Mouse (Mus musculus): ENCODE results near the gene Pih1d2. TPM values are rescaled to one million over a fixed set of nuclear protein-coding genes. Genes with fewer than 3 reads are reported as not detected.
"Not testable (repeated sequence)": the region's sequence is repeated elsewhere in the genome, so short reads cannot be mapped to it uniquely, and the experiment has no call there.

Pih1d2 gene
- total RNA-seq, 2 experiments from 2014 or later: 3.3 to 4.2 TPM

GRCm38 (mm10) chr9:50612115-50612514 is 5.0 kb upstream of the Pih1d2 start:
- peak in 1 of 2 experiments; percentile 76 for DNase-seq (ENCODE audit: low spot score in 2 of 2)
- intact Hi-C loops (cut with DNase I): no loop called here

DNA sequence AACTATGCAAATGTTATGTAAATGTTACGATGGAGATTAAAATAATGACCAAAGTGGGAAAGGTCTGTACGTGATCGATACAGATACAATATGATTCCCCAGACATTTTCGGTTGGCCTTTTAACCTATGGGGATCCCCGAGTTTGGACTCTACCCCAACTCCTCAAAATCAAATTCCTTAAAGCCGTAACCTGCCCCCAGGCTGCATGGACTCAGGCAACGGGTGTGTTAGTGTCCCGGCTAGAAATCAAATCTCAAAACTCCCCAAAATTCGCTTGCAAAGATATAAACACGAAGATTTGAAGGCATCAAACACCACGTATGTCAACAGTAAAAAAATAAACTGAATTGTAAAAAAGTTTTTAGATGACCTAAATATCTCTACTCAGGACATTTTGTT is 960 bp upstream of the Pih1d2 start:
- intact Hi-C loops (cut with DNase I): no loop called here

GRCm38 (mm10) chr9:50617794-50618330 is 741 bp downstream of the Pih1d2 start:
- DNase-seq (ENCODE audit: low spot score in 2 of 2): no peak
- intact Hi-C loops (cut with DNase I): no loop called here

More for the DNA sequence above, 960 bp upstream of the Pih1d2 start:
- DNase-seq (ENCODE audit: low spot score in 2 of 2): no peak

- DNase-seq (ENCODE audit: low spot score in 2 of 2); intact Hi-C loops (cut with DNase I): not testable (repeated sequence)
These were observed 13.8 kb downstream of the Pih1d2 start for GRCm38 (mm10) chr9:50630903-50631302.

DNA sequence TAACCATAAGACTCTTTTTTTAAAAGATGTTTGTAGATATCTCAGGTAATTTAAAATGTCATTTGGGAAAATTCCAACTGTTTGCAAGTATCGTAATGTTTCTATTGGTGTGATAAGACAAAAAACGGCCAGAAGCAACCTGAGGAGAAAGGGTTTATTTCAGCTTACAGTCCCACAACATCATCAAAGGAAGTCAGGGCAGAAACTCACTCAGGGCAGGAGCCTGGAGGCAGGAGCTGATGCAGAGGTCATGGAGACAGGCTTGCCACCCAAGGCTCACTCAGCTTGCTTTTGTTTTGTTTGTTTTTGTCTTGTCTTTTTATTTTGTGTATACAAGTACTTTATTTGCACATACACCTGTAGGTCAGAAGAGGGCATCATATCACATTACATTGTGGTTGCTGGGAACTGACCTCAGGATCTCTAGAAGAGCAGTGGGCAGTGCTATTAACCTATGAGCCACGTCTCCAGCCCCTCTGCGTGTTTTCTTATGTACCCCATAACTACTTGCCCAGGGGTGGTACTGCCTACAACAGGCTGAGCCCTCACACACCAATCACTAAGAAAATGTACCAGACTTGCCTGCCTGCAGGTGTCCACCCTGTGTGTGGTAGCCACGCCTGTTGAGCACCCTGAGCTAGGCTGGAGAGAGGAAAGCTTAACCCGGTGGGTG is 15.0 kb downstream of the Pih1d2 start:
- intact Hi-C loops (cut with DNase I): loop anchor here (1.0 kb wide), 1 partner anchor 8 kb away; no protein-coding TSS in a partner anchor
- DNase-seq (ENCODE audit: low spot score in 2 of 2): no peak

DNA sequence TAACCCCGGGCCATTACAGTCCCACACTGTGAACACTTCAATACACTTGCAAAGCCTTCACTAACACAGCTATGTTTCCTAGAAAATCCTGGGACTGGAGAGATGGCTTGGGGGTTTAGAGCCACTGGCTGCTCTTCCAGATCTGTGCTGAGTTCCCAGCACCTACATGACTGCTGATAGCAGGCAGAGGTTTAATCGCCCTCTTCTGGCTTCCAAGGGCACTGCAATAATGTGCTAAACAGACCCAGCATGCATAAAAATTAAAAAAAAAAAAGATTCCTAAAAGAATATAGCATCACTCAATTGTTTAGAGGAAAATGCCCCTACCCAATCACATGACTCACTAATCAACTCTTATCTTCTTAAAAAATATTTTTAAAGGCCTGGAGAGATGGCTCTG is 15.9 kb downstream of the Pih1d2 start:
- intact Hi-C loops (cut with DNase I): no loop called here
- DNase-seq (ENCODE audit: low spot score in 2 of 2): no peak

DNA sequence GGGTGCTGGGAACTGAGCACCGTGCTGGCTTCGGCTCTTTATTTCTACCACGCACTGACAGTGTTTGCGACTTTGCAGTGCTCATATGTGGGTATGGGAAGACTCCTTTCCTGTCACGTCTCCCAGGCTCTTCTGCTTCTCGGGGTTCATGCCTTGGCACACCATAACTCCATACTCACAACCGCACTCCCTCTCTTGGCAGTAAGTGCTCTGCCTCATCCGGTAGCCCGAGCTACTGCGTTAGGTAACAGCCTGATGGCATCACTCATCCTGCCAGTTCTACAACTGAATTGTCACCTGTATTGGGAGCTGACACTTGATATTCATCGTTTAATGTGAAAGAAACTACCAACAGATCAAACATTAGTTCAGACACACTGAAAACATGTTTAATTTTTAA is 17.1 kb downstream of the Pih1d2 start:
- intact Hi-C loops (cut with DNase I): no loop called here
- no peak for DNase-seq (ENCODE audit: low spot score in 2 of 2)

DNA sequence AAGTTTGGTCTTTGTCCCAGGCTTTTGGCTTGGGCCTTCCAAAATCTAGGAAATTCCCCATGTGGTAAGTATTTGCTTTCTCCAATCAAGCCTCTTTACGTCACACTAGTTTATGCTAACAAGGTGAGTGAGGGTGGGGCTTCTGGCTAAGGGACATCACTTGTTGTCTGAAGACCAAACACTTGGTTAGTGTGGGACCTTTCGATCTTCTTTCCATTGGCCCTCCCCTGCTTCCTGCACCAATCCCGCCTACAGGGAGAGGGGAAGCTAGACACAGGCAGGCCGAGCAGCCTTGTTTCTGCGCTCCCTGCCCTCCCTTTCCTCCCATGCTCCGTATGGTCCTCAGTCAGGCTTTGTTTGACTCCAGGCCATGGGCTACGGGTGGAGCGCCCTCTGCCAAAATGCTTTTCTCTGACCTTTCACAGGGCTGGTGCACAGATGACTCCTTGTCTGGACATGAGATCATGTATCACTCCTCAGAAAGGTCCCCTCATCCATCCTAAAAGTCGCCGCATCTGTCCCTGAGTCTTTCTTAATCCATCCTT is 29.8 kb downstream of the Pih1d2 start:
- no peak for DNase-seq (ENCODE audit: low spot score in 2 of 2)
- intact Hi-C loops (cut with DNase I): no loop called here

GRCm38 (mm10) chr9:50650503-50650902 is 33.4 kb downstream of the Pih1d2 start:
- intact Hi-C loops (cut with DNase I): no loop called here
- DNase-seq (ENCODE audit: low spot score in 2 of 2): no peak

DNA sequence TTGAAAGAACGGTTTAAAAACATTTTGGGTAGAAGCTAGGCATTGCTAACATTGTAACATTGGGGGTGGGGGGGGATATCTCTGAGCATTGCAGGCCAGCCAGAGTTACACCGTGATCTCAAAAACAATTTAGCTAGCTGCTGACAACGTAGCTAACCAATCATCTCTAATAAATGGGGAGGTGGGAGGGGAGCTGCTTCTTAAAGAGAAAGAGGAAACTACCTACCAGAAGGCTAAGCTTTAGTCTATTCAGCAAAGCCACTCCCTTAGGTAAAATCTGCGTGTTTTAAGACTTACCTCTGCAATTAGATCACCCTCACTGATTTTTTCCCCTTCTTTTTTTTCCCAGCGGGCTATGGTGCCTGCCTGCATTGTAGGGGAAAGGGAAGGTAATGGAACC is 41.3 kb downstream of the Pih1d2 start:
- no peak for DNase-seq (ENCODE audit: low spot score in 2 of 2)
- intact Hi-C loops (cut with DNase I): loop anchor here (2.0 to 5.0 kb wide), 2 partner anchors 76 to 109 kb away; partner anchors contain the start of gene Fdxacb1

DNA sequence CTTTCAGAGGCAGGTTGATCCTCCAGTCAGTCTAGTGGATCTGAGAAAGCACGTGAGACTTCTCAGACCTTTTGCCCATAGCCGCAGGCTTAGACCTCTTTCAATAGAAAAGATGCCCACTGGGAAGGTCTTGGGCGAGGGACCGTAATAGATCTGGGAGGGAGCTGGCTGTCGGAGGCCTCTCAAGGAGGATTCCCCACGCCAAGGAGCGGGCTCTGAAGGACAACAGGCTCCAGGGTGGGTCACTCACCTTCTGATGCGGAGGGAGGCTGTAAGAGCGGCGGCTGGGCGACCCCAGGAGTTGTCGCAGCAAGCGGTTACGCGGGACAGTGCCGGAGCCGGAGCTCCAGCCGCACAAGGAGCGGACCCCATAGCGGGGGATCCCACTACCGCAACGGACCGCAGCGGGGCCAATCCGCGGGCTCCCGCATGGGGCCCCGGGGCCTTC is 41.8 kb downstream of the Pih1d2 start:
- DNase-seq (ENCODE audit: low spot score in 2 of 2): no peak
- intact Hi-C loops (cut with DNase I): loop anchor here (2.0 to 5.0 kb wide), 2 partner anchors 76 to 108 kb away; partner anchors contain the start of gene Fdxacb1

DNA sequence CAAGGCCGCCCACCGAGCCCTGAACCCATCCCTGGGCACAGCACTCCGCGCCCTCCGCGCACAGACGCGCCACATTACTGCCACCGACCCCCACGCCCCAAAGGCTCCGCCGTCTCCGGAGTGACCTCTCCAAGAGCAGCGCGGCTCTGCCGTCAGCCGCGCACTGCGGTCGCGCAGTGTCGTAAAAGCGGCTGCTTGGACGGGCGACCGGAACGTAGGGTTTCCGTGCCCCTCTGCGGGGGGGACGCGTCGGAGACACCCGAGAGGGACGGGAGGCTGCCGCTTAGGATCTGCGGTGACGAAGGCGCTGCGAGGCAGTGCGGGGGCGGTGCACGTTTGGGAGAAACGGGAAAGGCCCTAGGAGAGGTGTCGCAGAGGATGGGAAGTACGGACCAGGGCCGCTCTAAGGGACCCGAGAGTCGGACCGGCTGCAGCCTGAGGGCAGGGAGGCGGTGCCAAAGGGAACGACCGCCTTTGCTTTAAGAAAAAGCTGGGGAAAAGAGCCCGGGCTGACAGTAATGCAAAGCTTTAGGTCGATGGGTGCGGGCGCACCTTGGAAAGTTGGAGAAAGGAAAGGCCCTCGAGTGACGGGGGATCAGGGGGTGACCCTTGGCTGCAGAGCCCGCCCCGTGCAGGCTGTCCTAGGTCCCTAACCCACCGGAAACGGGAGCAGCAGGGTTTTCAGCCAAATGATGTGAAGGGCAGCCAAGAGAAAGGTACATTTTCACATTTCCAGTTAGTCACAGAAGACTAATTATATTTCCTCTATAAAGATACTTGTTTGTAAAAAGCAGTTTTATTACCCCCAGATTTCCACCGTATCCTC is 42.5 kb downstream of the Pih1d2 start, which contains the start of gene Dlat:
Gene Dlat (minus strand): TSS at position 389 of the 826 bp plus-strand sequence.
- DNase-seq (ENCODE audit: low spot score in 2 of 2): peak; percentile 92 to 93
- intact Hi-C loops (cut with DNase I): loop anchor here (2.0 to 5.0 kb wide), 2 partner anchors 75 to 108 kb away; partner anchors contain the start of gene Fdxacb1

- intact Hi-C loops (cut with DNase I): no loop called here
- peak in 1 of 2 experiments; percentile 6 for DNase-seq (ENCODE audit: low spot score in 2 of 2)
These were observed 43.3 kb downstream of the Pih1d2 start for GRCm38 (mm10) chr9:50660431-50660830.

DNA sequence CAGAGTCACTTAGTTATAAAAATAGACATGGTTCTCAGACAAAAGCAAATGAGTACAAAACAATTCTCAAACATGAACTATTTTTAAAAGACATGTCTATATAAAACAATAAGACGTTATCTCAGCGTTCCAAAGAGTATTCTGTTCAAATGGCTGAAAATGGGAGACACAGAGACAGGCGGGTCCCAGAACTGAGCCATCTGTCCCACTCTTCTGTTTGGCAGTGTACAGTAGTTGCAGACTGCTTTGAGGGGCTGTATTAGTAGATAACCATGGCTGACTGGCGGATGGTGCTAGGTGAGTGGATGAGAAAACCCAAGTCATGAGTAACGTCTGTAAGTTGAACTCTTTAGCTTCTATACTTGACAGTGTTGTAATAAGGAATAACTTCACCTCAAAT is 47.7 kb downstream of the Pih1d2 start:
- intact Hi-C loops (cut with DNase I): no loop called here
- no peak for DNase-seq (ENCODE audit: low spot score in 2 of 2)

- intact Hi-C loops (cut with DNase I): no loop called here
- no peak for DNase-seq (ENCODE audit: low spot score in 2 of 2)
These were observed 49.3 kb downstream of the Pih1d2 start for GRCm38 (mm10) chr9:50666442-50666841.

GRCm38 (mm10) chr9:50667579-50668498 is 50.7 kb downstream of the Pih1d2 start:
- intact Hi-C loops (cut with DNase I): no loop called here

GRCm38 (mm10) chr9:50670690-50671089 is 53.6 kb downstream of the Pih1d2 start:
- peak; percentile 33 to 54 for DNase-seq (ENCODE audit: low spot score in 2 of 2)
- intact Hi-C loops (cut with DNase I): no loop called here

More at GRCm38 (mm10) chr9:50667579-50668498, 50.7 kb downstream of the Pih1d2 start:
- no peak for DNase-seq (ENCODE audit: low spot score in 2 of 2)
